Mouse (Mus musculus) cerebellum, adult 11-12 months (tissue): ENCODE data around the gene Gys2.
"Not testable (repeated sequence)": the region's sequence is repeated elsewhere in the genome, so short reads cannot be mapped to it uniquely, and the experiment has no call there.

Source experiments
- DNase-seq: peaks from one replicate; pipeline ENCODE4 v3.0.0; 2022

Gys2 gene

DNA sequence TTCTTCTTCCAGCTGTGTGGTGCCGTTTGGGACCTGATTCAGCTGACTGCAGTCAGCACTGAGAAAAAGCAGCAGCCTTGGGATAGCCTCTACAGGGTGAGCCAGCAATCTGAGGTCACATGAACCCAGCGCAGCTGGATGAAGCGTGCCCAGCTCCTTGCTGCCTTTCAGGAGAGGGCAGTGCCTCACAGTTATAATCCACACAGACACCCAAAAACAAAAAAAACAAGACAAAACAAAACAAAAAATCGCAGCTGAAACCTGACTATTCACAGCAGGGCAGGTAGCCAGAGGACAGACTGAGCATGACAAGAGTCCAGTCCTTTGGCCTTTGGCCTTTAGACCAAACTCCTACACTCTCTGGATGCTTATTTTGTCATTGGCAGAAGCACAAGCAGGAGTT lies at the start of gene Gys2:
Gys2 (minus strand) TSS at position 309 of the 403 bp plus-strand sequence.
- no peak for DNase-seq

DNA sequence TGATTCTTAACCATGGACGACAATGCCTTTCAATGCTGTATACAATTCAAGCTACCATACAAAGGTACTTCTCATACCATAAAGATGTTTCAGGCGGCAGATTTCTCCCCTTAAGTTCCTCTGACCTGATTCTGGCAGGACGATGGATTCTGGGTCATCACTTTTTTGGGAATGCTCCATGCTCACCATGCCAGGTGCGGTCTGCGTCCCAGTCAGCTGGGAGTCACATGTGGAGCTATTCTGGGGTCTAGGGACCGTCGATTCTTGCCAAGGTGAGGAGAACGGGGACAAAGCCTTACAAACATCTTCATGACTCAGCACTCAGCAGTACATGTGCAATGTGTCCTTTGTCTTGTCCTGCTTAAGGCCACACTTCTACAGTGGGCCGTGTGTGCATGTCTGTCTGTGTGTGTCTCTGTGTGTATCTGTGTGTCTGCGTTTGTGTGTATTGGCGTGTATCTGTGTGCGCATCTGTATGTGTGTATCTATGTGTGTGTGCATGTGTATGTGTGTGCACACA lies 48.7 kb upstream of the Gys2 start:
- no peak for DNase-seq

DNA sequence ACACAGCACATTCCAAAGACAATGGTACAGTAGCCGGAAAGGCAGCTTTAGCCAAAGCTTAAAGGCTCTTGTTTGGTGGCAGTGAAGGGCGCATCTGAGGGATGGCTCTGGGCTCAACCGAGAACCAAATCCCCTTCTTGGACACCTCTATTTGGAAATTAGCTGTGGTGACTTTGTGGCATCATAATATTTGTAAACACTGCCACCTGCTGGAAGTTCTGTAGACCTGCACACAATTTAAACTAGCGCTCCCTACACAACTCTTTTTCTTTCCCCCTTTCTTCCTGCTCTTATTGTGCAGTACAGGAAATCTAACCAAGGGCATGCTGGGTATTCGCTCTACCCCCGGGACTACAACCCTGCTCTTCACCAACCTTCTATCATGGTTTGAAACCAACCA lies 46.2 kb upstream of the Gys2 start:
- no peak for DNase-seq

DNA sequence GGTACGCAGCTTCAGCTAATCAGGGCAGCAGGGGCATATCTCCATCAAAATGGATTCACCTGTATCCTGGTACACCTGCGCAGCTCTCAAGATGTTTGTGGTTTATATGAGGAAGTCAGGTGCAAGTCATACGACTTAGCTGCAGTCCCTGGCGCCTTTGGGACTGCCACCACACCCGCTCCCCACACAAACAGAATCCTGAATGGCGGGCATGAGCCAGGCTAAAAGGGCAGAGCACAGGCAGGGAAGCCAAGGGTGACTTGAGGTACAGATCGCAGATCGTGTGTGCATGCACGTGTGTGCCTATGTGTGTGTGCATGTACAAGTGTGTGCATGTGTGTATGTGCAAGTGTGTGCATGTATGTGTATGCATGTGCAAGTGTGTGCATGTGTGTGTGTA lies 42.5 kb upstream of the Gys2 start:
- DNase-seq = not testable (repeated sequence)

DNA sequence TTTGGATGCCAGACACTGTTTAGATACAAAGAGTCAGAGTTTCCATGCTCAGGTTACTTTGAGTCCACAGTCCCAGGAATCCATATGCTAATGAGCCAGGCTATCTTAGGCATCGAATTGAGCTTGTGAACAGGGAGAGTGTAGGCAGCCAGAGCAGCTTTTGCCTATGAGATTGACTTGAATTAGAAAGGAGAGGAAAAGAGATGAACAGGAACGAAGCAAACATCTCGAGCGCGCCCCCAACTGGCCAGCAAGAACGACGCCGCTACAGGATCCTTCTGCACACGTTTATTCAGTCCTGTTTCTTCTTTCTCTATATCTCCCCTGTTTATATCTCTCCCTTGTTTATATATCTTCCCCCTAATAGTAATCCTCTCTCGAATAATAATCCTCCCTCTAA lies 42.0 kb upstream of the Gys2 start:
- no peak for DNase-seq

DNA sequence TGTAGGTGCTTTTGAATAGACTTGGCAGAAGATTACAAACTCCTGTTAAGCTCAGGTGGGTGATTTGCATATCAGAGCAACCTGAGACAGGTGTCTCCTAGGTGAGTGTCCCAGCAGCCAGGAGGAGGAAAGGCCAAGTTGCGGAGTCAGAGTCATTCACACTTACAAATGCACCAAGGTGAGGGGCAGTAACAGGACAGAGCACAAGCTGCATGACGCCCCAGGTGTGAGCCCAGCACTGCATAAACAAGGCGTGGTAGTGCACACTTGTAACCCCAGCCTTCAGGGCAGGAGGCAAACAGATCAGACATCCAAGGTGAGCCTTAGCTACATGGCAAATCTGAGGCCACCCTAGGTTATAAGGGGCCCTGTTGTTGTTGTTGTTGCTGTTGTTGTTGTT lies 40.0 kb upstream of the Gys2 start:
- no peak for DNase-seq

DNA sequence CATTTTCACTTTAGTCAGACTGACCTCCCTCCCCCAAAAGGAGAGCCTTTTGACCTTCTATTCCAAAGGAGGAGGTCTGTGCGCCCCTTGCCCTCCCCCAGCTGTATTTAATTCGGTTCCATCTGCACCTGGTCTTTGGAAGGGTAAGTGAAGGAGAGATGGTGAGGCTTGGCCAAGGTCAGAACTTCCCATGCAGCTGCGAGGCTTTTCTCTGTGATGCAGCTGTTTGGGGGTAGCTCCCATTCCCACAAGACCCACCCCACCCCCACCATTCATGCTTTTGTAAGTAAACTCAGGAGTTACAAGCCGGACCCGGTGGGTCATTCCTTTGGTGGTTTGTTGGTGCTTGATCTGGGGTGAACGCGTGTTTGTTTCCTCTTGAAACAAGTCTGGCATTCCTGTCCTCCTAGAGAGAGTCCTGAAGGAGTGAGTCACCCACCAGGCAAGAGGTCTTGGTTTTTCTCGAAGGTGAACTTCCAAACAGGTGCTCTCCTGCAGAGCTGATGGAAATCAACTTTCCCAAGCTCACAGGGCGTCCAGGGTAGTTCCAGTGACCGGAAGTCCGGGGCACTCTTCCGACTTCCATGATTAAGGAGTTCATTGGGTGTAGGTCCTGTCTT lies 38.7 kb upstream of the Gys2 start:
- DNase-seq = no peak

DNA sequence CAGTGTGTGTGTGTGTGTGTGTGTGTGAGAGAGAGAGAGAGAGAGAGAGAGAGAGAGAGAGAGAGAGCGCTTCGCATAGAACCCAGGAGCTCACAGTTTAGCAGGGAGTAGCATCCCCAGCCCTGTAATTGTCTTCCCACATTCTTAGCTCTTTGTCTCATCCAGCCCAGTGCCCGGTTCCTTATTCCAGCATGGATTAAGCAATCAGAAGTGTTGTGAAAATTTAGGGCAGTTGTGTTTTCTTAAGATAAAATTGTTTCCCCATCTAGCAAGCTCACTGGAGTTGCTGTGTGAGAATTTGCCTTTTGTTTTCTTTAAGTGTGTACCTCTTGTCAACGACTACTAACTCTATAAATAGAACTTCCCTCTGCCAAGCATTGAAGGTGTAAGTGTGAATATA lies 35.8 kb upstream of the Gys2 start:
- DNase-seq = no peak

DNA sequence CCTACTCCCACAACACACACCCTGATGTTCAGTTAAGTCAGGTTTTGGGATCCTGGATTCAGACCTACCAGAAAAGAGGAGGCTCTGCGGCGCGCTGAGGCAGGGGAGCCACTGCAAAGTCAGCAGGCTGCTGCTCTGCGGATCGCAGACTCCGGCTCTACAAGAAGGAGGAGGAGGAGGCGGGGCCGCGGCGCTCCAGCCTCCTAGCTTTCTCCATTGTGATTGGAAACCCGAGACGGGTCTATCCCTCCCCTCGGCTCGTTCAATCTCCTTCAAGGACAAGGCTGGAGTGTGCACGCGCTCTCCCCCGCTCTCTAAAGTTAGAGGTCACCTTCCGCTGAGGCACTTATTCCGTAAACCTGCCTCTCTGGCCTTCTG lies 34.9 kb upstream of the Gys2 start, which contains the start of gene Ldhb:
Ldhb (minus strand) TSS at position 173 of the 378 bp plus-strand sequence.
- peak; percentile 88 for DNase-seq

DNA sequence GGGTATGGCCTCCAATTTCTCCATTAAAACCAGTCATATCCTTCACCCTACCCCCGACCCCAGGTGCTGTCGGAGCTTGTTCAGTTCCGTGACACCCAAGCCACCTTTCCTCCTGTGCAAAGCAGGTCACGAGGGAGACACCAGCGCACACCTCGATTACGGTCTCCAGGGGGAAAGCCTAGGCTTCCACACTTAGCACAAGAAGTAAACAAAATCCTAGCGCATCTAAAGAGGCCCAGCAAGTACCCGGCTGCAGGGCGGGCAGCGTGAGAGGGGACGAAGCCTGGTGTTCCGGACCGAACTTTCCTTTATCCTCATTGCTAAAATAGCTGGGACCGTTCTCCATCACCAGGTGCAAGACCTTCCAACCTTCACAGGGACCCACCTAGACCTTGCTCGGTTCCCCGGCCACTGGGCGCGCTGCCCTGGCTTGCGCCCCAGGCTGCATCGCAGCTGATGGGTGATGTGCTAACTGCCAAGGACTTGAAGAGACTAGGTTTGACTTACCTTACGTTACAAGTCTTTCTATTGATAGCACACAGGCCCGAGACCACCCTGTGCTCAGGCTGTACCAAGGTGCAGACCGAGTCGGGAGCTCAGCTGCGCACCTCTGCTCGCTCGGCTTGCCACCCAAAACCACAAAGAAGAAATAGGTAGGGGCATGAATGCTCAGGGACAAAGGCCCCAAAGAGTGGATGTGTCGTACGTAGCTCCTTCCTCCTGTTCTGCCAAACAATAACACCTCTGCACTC lies 34.3 kb upstream of the Gys2 start:
- DNase-seq = peak; percentile 50

DNA sequence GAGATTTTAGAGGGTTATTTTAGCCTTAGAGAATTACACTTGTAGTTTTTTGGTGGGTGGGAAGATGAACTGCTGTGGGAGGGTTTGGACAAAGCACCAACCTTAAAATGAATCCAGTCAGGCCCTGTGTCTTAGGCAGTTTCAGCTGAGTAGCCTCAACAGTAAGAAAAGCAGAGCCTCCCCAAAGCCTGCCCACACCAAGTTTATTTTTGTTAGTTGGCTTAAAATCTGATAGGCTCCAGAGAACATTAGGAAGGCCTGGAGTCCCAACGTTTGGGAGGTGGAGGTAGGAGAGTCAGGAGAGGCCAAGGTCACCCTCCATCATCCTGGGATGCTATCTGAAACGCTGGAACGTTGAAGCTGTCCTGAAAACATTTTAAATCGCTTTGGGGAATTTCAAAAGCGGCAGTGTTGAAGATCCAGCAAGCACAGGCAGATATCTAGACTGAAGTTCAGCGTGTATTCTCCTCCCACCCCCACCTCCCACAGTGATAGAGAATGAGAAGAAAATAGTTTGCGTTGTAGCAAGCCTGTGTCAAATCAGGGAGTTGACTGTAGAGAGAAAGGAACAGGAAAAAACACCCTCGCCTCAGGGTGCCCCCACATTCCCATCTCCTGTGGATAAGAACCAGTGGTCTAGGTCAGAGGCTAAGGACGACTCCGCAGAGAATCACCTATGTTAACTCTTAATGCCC lies 33.6 kb upstream of the Gys2 start:
- peak; percentile 16 for DNase-seq

DNA sequence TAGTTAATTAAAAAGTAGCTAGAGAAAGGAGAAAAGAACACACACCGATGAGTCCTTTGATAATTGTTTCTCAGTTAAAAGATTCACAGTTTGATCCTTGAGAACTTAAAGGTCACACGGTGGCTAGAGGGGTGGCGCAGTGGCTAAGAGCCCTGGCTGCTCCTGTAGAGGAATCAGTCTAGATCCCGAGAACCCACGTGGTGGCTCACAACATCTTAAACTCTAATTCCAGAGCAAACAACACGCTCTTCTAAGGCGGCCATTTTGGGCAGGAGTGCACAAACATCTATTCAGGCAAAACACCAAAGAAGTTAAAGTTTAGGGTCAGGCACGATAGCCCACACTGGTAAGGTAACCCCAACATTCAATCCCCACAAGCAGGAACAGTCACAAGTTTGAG lies 30.7 kb upstream of the Gys2 start:
- no peak for DNase-seq

DNA sequence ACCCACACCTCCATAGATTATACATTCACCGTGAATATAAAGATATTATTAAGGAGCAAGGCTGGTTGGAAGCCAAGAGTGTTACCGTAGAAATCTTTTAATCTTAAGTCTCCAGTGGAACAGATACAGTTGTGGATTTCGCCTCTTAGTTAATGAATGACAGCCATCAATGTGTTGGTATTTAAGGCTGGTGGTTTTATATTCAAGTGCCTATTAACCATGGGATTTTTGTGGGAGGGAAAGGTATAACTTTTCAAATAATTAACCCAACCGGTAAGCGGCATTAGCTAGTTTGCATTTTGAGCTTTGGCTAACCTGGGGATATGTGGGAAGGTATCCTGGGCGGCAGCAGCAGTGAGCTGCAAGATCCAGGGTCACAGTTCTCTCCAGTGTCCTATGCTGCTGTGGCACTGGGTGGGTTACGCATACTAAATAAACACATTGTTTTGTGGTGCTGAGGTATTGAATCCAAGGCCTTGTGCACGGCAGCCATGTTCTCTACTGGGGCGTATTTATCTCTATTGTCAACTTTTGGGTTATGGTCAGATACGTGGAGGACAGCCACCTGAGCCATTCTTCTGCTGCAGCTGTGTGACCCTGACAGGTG lies 29.7 kb upstream of the Gys2 start:
- DNase-seq = no peak

DNA sequence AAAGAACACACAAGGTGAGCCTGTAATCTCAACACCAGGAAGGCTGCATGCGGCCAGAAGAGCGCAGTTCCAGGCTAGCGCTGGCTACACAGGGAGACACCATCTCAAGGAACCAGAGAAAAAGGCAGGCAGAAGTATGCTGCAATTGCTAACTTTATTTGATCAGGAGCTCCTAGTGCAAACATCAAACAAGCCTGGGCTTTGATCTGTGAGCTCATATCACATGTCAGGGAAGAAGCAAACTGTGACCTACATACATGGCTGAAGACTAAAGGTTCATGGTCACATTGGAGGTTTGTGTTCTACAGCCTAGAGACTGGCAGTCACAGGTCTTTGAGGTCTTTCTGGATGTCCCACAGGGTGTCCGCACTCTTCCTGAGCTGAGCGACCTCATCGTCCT lies 17.2 kb upstream of the Gys2 start:
- not testable (repeated sequence) for DNase-seq

DNA sequence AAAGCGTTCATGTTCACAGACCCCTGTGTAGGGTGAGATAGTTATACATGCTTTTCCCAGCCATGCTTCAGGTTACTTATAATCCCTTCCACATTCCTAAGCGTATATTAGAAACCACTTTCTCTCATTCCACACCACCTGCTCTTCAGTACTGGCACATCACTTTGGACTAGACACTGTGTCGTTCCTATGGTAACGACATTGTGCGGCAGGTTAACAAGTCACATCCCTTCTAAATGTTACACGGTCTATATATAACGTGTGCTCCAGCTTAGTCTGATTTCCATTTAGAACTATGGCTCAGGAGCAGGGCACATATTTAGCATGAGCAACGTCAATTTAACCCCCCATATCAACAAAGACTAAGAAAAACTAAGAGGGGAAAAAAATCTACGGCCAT lies 14.7 kb upstream of the Gys2 start:
- DNase-seq = no peak

DNA sequence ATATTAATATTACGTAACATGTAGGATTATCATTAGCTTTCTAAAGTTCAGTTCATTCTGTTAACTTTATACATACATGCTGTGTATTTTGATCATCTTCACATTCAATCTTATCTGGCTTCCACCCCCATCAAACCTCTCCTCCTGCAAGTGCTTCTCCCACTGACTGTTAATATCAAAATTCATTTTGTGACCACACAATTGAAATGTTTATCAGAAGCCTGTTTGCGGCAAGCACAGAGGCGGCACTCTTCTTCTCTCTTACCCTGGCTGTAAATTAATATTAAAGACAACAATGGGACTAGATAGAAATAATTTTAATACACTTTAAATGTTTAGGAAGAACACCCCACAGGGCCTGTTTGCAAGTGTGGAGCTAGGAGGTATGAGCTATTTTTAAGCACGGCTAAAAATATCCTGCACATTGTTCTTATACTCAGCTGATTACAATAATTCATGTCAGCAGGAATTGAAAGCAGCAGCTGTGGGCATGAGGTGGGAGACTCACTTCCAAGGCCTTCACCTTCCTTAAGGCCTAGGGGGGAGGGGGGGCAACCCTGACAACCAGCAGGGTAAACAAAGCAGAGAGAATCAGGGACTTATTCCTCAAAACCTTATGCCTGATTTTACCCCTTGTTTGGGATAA lies 12.7 kb upstream of the Gys2 start:
- no peak for DNase-seq

DNA sequence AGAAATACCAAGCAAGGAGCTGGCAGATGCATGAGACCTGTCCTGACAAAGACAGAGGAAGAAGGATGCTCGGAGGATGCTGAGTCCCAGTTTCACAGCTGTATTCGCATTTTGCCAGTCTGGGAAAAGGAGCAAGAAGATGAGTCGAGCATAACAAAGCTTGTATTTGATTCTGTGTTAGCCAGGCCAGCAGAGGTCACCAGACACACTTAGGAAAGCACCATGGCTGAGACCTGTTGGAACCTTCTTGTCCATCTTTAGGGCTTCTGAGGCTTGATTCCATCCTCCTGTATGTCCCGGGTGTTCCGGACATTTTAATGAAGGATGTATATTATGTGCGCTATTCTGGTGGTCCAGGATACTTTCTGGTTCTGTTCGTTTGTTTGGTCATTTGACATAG lies 4.3 kb upstream of the Gys2 start:
- no peak for DNase-seq

DNA sequence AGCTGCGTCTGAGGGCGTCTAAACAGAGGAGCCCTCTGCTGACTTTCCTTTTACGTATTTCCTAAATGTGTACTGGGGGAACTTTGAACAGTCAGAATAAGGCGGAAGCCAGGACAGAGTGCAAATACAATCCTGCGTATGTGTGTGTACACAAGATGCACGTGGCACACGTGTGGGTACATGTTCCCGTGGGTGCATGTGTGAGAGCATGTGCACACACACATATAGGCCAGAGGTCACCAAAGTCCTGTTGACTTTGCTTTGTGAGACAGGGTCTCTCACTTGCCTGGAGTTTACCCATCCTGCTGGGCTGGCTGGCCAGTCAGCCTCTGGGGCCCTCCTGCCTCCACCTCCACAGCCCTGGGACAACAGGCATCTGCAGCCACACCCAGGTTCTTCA lies 1.8 kb downstream of the Gys2 start:
- no peak for DNase-seq

DNA sequence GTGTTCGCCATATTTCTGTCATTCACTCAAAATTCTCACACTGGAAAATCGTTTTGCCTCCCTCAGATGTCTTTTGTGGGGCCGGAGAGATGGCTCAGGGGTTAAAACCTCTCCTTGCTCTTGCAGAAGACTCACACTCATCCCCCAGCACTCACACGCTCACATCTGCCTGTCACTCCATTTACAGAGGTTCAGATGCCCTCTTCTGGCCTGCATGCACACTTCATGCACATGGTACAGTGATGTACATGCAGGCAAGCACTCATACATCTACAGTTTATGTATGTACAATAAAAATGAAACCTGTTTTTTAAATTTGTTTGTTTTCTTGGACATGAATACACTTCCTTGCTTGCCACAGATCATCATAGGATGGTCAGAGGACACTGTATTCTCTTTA lies 3.3 kb downstream of the Gys2 start:
- no peak for DNase-seq

DNA sequence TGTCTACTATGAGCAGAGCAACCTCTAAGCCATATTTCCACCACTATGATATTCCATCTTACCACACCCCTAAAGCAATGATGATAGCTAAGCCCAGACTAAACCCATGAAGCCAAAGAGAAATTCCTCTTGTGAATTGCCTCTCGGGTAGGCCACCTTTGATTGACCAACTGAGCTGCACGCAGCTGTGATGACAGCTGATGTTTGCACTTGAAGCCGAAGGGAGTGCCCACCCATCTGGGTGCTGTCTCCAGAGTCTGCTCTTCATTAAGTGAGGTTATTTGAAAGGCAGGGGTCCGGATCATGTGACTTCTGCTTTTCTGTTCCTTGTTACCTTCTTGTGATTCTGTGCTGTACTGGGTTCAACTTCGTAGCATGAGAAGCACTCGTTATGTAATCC lies 10.7 kb downstream of the Gys2 start:
- DNase-seq = no peak

DNA sequence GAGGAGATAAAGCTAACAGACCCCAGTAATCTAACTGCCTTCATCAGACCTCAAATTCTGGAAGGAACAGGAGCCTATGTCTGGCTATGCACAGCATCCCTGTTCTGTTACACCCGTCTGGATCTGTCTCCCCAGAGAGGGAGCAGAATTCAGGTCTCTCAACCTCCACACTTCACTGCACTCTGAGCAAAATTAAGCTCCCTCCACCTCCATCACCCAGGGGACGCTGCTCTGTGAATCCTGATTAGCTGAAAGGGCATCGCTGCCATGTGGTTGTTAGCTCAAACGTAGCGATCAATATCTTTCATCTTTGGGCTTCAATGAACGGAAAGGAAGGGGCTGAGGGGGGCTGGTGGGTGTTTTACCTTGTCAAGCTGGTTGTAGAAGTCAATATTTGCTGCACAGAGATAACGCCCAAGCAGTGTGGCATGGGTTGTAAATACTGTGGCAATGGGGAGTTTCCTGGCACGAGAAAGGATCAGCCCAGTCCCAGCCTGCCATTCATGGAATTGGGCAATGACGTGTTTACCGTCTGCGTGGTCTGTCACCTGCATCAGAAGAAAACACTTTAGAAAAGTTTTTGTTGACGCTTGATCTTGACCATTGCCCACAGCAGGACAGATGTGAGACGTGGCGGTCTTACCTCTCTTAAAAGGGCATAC lies 13.8 kb downstream of the Gys2 start:
- DNase-seq = no peak

DNA sequence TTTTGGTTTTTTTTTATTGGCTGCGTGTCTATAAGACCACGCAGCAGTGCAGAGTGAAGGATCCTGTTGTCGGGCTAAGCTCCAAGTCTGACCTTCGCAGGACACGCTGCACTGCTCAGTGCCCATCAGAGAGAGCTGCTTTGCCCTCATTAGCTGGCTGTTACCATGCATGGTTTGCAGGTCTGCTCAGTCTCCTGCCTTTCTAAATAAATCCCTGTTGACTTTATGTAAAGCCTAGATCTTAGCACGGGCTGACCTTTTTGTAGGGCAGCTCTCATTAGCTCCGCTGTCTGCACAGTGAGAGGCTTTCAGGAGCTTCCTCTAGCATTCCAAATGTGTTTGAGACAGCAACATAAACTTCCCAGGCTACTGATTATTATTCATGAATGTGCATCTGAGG lies 14.9 kb downstream of the Gys2 start:
- no peak for DNase-seq
